Mouse (Mus musculus) mature B cell (primary cell): Measurements from ENCODE around the gene Cyp4f13.

Experiments
- in situ Hi-C: fragments of 300-500 bp; cut with MboI; formaldehyde crosslinking; loops from 2 replicates; pipeline ENCODE4 v1.14.3; 2019

Cyp4f13 gene

GRCm38 (mm10) chr17:32905239-32905638 is 42.0 kb downstream of the Cyp4f13 start:
- in situ Hi-C loops: no loop called here

GRCm38 (mm10) chr17:32904414-32904813 is 42.8 kb downstream of the Cyp4f13 start:
- in situ Hi-C loops: no loop called here

- in situ Hi-C loops: no loop called here
Observed at GRCm38 (mm10) chr17:32901751-32902525, 45.3 kb downstream of the Cyp4f13 start.

- in situ Hi-C loops: no loop called here
Observed at GRCm38 (mm10) chr17:32895421-32895820, 51.8 kb downstream of the Cyp4f13 start.

- in situ Hi-C loops: no loop called here
Observed at GRCm38 (mm10) chr17:32893901-32894300, 53.3 kb downstream of the Cyp4f13 start.

GRCm38 (mm10) chr17:32891239-32892180 is 55.7 kb downstream of the Cyp4f13 start, which contains the start of gene Zfp870:
Zfp870 (minus strand) TSS chr17:32891642.
- in situ Hi-C loops: no loop called here

- in situ Hi-C loops: no loop called here
Observed at GRCm38 (mm10) chr17:32890852-32891238, 56.4 kb downstream of the Cyp4f13 start.

GRCm38 (mm10) chr17:32889611-32890010 is 57.6 kb downstream of the Cyp4f13 start:
- in situ Hi-C loops: no loop called here

- in situ Hi-C loops: no loop called here
Observed at GRCm38 (mm10) chr17:32880320-32881218, 66.6 kb downstream of the Cyp4f13 start.

- in situ Hi-C loops: no loop called here
Observed at GRCm38 (mm10) chr17:32878773-32879172, 68.4 kb downstream of the Cyp4f13 start.

GRCm38 (mm10) chr17:32877471-32878171 is 69.6 kb downstream of the Cyp4f13 start:
- in situ Hi-C loops: no loop called here
